Mouse (Mus musculus) cerebellum, postnatal 36 days (tissue): ENCODE measurements around the gene Sema6b.
A peak's percentile ranks its signal among the peaks of the same experiment; 100 is the strongest.
"Not testable (repeated sequence)": the region's sequence is repeated elsewhere in the genome, so short reads cannot be mapped to it uniquely, and the experiment has no call there.

Source experiments
- DNase-seq, 2 experiments: peaks; one replicate each; pipeline ENCODE4 v3.0.0; 2021 to 2022; ENCODE audit warnings: mixed read lengths in 2 of 2

Gene Sema6b

GRCm38 (mm10) chr17:56117251-56117710 lies 22.9 kb downstream of the Sema6b start, which contains the start of gene Plin5:
Gene Plin5 (minus strand): TSS chr17:56117596.
- DNase-seq, result peak in 1 of 2 experiments; percentile 55

- DNase-seq, result no peak
Observed at GRCm38 (mm10) chr17:56116193-56116592, 23.9 kb downstream of the Sema6b start.

GRCm38 (mm10) chr17:56112743-56113142 lies 27.4 kb downstream of the Sema6b start:
- DNase-seq, result no peak

- peak; percentile 69 to 75 for DNase-seq
Observed at GRCm38 (mm10) chr17:56111864-56112263, 28.3 kb downstream of the Sema6b start.

GRCm38 (mm10) chr17:56111021-56111420 lies 29.1 kb downstream of the Sema6b start:
- no peak for DNase-seq

GRCm38 (mm10) chr17:56110571-56110970 lies 29.6 kb downstream of the Sema6b start:
- no peak for DNase-seq

GRCm38 (mm10) chr17:56109219-56110051 lies 30.7 kb downstream of the Sema6b start, which contains the start of gene Plin4:
Gene Plin4 (minus strand): TSS chr17:56109803.
- DNase-seq, result no peak

- no peak for DNase-seq
Observed at GRCm38 (mm10) chr17:56108334-56109044, 31.7 kb downstream of the Sema6b start.

- DNase-seq, result no peak
Observed at GRCm38 (mm10) chr17:56107736-56108135, 32.4 kb downstream of the Sema6b start.

GRCm38 (mm10) chr17:56106981-56107380 lies 33.2 kb downstream of the Sema6b start:
- DNase-seq, result no peak

- not testable (repeated sequence) for DNase-seq
Observed at GRCm38 (mm10) chr17:56106436-56106835, 33.7 kb downstream of the Sema6b start.

- DNase-seq, result not testable (repeated sequence)
Observed at GRCm38 (mm10) chr17:56104821-56105220, 35.3 kb downstream of the Sema6b start.

- DNase-seq, result no peak
Observed at GRCm38 (mm10) chr17:56103465-56104285, 36.5 kb downstream of the Sema6b start.

- no peak for DNase-seq
Observed at GRCm38 (mm10) chr17:56102927-56103326, 37.2 kb downstream of the Sema6b start.

GRCm38 (mm10) chr17:56102158-56102557 lies 38.0 kb downstream of the Sema6b start:
- DNase-seq, result no peak

- no peak for DNase-seq
Observed at GRCm38 (mm10) chr17:56100811-56101210, 39.3 kb downstream of the Sema6b start.

- DNase-seq, result no peak
Observed at GRCm38 (mm10) chr17:56098711-56099572, 41.2 kb downstream of the Sema6b start.

GRCm38 (mm10) chr17:56098180-56098579 lies 42.0 kb downstream of the Sema6b start:
- no peak for DNase-seq

GRCm38 (mm10) chr17:56096883-56097282 lies 43.3 kb downstream of the Sema6b start:
- no peak for DNase-seq

GRCm38 (mm10) chr17:56092794-56093193 lies 47.3 kb downstream of the Sema6b start:
- DNase-seq, result no peak

GRCm38 (mm10) chr17:56092312-56092711 lies 47.8 kb downstream of the Sema6b start:
- no peak for DNase-seq
